Mouse (Mus musculus) heart, adult 9 months (tissue): ENCODE measurements around the gene Dnajc17.

Source experiments
- DNase-seq, 2 experiments: peaks; one replicate each; pipeline ENCODE4 v3.0.0; 2022; ENCODE audit warnings: low spot score in 2 of 2

Dnajc17 gene

DNA sequence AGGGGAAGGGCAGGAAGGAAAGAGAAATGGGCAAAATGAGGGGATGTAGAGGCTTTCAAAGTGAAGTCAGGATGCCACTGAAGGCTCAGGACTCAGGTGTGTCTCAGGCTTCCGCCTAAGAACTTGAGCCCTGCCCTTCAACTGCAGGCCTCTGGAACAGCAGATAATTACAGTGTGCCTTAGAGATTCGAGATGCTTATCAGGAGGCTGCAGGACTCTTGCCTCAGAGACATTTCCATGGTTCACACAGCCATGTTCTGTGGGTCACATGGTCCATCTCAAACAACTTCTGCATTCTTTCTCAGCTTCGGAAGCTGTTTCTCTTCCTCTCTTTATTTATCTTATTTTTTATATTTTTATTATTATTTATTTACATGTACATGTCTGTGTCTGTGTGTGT, 45.5 kb downstream of the Dnajc17 start:
- DNase-seq, result no peak

DNA sequence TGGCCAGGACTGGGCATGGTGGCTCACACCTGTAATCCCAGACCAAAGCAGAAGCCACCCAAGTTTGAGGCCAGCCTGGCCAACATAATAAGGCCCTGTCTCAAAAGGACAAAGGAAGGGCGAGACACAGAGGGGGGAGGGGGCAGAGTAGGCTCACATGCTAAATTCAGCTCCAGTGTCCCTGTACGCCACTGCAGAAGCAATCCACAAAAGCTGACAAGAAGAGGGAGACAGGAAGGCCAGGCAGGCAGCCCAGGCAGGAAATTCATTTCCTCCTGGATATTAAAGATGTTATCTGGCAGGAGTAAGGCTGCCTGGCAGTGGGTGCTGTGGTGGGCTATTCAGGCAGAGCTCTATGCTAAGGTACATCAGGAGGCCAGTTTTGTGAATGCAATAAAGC, 47.3 kb downstream of the Dnajc17 start:
- DNase-seq, result peak in 1 of 2 experiments; percentile 47

DNA sequence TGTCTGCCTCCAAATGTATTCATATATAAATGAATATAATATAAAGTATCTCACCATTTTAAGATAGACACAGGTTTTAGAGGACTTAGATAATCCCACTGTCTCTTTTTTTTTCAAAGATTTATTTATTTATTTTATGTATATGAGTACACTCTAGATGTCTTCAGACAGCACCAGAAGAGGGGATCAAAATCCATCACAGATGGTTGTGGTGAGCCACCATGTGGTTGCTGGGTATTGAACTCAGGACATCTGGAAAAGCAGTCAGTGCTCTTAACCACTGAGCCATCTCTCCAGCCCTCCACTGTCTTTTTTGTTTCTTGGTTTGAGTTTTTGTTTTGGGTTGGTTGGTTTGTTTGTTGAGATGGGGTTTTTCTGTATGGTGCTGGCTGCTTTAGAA, 50.8 kb downstream of the Dnajc17 start:
- no peak for DNase-seq

DNA sequence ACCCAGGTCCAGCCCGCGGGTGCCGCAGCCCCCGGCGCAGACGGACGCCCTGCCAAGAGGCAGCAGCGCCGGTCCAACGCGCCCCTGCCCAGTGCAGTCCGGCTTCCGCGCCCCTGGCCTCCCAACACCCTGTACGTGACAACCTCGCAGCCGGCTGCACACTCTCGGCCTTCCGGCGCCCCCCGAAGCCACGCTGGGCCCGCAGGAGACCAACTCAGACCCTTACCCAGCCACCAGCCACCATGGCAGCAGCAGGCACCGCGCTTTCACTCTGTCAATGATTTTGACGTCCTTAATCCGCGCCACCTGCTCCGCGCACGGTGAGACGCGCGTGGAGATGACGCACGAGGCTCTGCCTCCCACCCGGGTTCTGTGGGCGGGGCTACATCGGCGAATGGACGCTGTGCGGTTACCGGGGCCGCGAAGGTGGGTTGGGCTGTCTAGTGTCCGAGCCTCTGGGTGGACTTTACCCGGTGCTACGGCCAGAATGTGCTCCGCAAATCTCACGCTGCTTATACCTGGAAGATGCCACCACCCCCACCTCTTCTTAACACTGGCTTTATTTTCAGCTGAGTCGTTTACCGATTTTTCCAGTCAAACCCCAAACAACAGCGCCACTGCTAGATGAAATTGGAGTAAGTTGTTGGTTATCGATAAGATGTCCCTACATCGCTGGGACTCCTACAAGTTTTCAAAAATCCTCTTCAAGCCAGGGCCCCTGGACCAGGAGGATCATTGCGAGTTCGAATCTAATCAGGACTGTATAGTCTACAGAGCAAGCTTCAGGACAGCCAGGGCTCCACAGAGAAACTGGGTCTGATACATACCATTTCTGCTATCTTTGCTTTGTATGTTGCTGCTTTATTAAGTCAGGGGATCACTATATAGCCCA, 51.7 kb downstream of the Dnajc17 start, which contains the start of gene Rmdn3:
Gene Rmdn3, minus strand, starts transcription at position 354 of the 892 bp plus-strand sequence.
- peak; percentile 91 to 93 for DNase-seq

DNA sequence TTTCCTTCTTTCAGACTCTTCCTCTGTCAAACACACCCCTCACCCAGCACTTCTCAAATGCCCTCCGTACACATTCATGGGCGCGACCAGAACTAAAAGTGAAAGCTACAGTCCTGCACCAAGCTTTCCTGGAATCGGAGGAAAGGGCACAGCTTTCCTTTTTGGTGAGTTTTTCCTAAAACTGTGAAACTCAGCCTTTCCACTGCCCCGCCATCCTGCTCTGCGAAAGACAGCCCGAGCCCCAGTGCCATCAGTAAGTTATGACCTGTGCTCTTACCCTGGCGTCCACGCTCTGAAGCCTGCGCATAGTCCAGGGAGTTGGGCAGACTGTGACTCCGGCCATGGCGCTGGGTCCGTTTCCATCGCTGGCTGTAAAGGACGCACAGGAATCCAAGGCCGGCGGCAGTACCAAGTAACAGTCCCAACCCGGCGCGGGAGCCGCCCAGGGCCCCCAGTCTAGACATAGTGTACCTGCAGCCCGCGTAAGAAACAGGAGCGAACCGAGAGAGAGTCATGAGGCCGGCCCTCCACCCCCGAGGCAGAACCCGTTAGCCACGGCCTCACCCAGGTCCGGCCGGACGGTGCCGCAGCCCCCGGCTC, 52.4 kb downstream of the Dnajc17 start:
- DNase-seq, result no peak

DNA sequence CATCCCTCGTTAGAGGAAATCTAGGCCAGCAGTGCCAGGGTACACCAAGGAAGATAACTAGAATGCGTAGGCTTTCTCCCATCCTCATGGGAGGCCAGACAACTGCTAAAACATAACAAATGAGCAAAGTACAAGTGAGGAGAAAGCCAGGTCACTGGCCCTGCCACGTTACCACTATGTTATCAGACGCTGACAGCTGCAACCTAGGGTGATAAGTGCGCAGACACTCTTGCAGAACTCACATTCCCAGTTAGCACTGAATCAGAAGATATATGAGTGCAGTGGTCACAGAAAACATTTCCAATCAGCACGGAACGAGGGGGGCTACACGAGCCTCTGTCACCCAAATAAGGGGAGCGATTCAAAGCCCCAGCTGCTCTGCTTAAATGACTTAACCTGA, 53.2 kb downstream of the Dnajc17 start:
- no peak for DNase-seq

DNA sequence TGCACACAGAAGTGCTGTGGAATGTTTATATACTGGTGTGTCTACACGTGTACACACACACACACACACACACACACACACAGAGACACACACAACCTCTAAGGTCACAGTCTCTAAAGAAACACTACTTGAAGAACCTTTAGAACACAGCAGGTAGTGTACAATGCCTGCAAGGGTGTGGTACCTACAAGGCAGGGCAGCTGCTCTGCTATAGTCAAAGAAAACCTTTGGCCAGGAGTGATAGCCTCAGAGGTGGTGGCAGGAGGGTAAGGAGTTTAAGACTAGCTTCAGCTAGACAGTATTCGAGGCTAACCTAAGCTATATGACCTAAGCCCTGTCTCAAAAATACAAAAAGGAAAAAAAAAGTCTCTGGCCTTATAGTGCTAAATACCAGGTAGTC, 53.9 kb downstream of the Dnajc17 start:
- DNase-seq, result no peak

DNA sequence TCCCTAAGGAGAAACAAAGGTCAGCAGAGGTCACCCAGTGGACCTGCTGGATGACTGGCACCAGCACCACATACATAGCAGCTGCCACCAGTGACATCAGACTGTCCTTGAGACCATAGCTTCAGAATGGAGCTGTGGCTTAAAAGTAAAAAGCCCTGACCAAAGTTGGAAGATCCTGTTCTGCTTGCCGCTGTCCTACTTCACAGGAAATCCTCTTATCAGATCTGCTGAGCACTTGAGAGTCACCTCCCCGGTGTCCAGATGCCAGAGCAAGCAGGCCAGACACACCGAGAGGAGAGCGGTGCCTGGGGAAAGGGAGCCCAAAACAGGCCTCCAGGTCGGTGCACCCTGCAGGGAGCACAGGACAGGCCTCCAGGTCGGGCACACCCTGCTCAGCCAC, 56.3 kb downstream of the Dnajc17 start:
- DNase-seq, result no peak

DNA sequence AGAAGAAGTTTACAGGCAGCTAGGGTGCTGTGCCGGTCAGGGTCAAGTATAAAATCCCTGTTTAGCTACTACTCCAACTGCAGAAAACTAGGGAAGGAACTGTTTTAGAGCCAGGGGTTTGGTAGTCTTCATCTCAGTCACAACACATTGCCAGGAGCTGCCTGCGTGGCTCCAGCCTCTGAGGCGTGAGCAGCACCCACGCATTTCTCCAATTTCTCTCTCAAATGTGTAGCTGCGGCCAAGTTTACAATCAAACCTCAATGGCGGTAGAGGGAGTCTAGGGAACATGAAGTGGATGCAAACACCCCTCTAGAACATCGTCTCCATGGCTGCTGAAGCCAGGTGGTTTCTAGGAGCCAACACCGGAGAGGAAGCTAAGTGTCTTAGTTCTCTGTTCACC, 60.8 kb downstream of the Dnajc17 start:
- no peak for DNase-seq

DNA sequence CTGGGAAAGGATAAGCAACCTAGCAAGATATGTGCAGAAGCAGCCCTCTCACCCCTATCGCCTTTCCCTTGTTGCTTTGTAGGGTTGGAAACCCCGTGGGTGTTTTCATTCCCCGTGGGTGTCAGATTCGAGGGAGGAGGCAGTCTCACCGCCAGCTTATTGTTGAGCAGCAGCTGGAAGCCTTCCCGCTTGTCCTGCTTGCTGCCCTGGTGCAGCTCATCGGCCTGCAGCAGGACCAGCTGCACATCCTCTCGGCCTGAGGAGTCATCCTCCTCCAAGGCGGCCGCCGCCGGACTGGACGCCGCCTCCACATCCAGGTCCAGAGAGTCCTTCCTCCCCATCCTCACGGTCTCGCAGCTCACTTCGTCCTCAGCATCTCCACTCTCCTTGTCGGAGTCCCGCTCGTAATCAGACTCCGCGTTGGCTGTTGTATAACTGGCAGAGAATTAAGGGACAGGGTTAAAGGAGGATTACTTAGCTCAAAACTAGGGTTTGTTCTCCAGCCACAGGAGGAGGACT, 61.4 kb downstream of the Dnajc17 start:
- DNase-seq, result peak in 1 of 2 experiments; percentile 8

DNA sequence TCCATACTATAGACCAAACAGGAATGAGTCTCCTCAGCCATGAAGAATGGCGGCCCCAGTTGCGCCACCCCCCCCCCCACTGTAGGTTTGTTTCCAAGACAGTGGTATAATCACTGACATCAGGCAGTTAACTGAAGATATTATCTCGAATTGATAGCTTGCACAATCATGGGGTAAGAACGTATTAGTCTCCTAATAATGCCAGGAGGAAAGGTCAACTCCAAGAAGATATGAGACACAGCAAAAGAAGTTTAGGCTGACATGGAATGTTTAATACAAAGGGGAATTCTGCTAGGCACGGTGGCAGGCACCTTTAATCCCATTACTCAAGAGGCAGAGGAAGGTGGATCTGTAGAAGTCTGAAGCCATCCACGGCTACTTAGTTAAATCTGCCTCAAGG, 62.2 kb downstream of the Dnajc17 start:
- DNase-seq, result no peak

DNA sequence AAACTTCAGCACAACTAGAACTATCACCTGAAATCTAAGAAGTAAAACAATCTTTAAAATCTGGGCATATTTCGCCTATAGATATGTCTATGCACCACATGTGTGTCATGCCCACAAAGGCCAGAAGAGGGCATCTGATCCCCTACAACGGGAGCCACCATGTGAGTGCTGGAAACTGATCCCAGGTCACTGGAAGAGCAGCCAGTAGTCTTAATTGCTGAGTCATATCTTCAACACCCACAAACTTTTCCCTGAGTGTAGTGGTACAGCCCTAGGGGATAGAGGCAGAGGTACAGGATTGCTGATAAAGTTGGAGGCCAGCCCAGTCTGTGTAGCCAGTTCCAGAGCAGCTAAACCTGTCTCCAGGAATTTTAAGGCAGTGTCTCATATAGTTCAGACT, 63.4 kb downstream of the Dnajc17 start:
- no peak for DNase-seq

DNA sequence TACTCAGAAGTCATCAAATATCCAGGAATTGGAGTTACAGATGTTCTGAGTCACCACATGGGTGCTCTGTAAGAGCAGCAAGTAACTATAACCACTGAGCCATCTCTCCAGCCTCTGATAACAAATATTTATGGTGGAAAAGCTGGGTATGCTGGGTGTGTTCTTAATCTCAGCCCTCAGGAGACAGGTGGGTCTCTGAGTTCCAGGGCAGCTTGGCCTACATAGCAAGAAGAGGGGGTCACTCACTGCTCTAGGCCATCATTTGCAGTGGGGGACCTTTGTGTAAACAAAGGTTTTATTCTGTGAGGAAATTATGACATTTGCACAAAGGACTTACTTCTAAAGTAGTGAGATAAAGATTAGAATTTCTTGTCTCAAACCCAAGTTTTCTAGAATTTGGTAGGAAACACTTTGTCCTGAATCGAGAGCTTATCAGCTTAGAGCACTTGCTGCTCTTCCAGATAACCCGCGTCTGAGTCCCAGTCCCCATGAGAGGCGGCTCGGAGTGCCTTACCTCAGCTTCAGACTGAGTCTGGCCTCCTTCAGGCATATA, 72.2 kb downstream of the Dnajc17 start:
- no peak for DNase-seq
